Mouse (Mus musculus): Measurements from ENCODE around the gene Rab38. TPM values are rescaled to one million over a fixed set of nuclear protein-coding genes. Genes with fewer than 3 reads are reported as not detected.

Rab38 gene
- total RNA-seq (2023) = 0.42 TPM in 1 of 4 replicates, not detected in the others

GRCm38 (mm10) chr7:88429786-88430691 is at the start of gene Rab38:
TSS of gene Rab38 (plus strand) at chr7:88430273.

Other genes starting within 250 kb of the Rab38 start
- gene Ctsc, start 152.2 kb upstream of the Rab38 start, total RNA-seq (2023) = 206 to 215 TPM (median 210 TPM) in 4 replicates

All from B cell, adult 62 days (primary cell).